Mouse (Mus musculus): ENCODE data around the gene Dcun1d4. TPM values are rescaled to one million over a fixed set of nuclear protein-coding genes. Genes with fewer than 3 reads are reported as not detected.
"Not testable (repeated sequence)": the region's sequence is repeated elsewhere in the genome, so short reads cannot be mapped to it uniquely, and the experiment has no call there.

The Dcun1d4 gene
- total RNA-seq, 1 experiment from 2014 or later: 35.4 TPM

DNA sequence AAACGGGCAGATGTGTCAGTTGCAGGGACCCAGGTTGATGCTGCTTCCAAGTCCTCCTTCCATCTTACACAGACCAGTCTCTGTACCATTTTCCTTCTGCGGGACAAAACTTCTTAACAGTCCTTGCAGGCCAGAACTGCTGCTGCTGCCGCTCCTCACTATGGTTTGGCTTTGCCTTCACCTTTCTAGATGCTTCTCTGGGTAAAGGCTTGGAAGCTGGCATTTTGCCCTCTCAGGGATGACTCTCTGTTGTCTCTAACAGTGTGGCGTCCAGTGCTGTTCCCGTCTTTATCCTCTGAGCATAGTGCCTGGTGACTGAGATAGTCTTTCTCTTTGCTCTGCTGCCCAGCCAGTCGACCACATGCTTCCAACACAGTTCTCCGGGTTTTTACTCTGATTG, 66.5 kb downstream of the Dcun1d4 start:
- DNase-seq: no peak

DNA sequence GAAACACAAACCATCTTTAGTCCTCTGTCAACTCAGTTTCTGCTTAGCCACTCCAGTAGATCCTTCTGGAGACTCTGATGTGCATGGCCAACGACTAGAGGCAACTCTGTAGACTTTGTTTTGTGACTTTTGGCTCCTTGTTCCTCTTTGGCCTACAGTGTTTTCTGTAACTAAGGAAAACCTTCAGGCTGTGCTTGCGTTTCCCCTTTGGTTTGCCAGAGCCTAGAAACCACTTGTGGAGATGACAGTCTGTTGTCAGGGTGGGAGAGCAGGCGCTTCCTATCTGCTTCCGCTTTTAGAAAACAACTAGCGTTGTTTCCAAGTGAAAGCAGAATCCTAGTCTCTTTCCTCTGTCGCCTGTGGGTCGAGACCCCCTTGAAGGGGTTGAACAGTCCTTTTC, 67.4 kb downstream of the Dcun1d4 start:
- no peak for DNase-seq

DNA sequence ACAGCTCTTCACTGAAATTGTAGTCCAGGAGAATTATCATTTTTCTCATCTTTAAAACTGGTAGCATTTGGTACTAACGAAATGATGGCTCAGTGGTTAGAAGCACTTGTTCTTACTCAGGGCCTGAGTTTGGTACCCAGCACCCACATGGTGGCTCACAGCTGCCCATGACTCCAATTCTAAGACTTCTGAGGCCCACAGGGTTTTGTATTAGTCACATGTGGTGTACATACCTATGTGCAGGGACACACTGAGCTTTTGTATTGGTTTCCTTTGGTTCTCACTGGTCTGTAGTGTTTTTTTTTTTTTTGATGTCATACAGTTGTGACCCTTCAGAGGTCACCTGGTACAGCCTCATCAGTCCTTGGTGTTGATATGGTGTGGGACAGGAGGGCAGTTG, 68.0 kb downstream of the Dcun1d4 start:
- no peak for DNase-seq

DNA sequence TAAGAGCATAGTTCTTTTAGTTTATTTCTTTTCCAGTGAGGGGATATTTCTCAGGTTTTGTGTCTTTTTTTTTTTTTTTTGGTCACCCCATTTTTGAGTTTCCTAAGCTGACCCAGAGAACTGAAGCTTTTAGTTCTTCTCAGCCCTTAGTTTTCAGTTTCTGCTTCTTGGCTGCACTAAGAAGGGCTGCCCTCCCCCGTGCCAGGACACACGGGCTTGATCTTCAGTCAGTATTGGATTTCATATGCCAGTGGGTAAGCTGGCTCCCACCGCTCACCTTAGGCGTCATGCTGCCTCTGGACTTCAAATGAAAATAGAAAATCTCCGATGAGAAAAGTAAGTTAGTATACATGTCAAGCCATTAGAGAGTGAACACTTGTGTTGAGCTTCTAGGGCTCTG, 71.0 kb downstream of the Dcun1d4 start:
- DNase-seq: no peak

DNA sequence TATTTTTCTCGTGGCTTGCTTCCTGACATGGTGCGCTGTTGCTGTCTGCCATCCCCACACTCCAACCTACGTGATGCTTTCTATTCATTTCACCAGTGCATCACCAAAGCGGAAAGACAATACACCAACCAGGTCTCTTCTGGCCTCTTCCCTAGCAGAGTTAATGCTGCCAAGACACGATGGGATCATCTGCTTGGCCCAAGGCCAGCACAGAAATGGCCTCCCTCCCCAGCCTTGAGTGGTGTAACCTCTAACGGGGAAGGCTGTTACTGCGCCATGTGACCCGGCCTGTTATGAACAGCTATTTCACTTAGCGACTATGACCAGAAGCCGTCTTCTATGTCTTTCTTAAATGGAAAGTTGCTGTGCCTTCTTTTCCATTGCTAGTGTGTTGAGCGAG, 73.1 kb downstream of the Dcun1d4 start:
- peak; percentile 67 for DNase-seq

DNA sequence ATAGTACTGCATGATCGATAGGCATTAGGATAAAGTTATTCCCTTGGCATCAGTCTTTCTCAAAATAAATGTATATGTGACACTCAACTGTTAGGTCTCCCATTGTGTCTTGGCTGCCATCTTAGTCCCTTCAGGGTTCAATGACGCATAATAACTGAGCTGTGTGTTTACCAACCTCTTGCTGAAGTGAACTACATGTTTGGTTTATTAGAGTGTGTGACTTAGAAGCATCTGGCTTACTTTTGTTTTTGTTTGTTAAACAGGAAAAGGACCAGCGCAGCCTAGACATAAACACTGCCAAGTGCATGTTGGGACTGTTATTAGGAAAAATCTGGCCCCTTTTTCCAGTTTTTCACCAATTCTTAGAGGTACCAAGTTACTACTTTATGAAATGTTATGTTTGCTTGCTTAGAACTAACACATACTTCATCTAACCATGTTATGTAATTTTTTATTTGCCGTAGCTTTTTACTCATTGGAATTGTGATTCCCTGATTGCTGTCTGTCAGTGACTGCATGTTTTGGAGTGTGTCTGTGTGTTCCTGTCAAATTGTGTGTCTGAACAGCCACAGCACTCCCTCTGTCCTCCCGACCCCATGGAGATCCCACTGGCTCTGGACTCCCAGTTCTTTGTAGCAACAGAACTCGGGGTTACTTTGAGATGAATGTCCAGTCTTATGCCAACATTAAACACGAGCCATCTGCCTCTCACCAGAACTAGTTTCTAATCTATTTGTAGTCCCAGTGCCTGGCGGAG, 74.5 kb downstream of the Dcun1d4 start:
- DNase-seq: no peak

DNA sequence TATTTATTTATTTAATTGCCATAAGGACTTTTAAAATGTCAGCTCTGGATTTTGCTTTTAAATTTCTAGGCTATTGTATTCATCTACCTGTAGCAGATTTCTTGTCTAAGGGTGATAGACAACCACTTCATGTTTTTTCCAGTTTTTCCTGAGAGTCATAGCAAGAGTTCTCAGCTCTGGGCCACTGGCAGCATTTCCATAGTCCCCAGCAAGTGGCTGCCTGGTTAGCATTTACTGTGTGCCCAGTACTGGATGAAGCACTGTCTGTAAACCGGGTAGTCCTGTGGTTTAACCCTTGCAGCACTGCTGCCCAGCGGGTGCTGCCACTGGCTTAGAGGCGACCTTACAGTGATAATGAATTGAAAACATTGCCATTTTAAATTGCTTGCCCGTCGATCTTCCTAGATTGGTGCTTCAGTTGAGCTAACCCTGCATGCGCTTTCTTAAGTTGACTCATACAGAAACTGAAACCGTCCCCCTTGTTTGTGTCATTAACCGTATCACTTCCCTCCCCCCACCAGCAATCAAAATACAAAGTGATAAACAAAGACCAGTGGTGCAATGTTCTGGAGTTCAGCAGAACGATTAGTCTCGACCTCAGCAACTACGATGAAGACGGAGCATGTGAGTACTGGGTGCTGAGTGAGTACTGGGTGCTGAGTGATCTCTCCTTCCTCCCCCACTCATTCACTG, 76.1 kb downstream of the Dcun1d4 start:
- no peak for DNase-seq

DNA sequence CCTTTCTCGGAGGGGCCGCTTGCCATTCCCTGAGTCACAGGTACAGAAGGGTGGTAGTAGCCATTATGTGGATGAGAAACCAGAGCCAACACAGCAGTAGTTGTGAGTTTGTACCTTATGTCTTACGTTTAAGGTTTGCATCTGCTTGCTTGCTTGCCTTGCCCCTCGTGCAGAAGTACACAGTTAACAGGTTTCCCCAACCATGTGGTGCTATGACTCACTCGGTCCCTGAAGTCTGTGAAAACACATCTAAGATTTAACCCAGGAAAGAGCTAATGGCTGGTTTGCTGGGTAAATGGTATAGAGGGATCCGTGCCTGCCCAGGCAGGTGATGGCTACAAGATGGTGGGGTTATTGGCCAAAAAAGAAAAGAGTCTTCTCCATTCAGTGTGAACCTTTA, 78.0 kb downstream of the Dcun1d4 start:
- DNase-seq: no peak

DNA sequence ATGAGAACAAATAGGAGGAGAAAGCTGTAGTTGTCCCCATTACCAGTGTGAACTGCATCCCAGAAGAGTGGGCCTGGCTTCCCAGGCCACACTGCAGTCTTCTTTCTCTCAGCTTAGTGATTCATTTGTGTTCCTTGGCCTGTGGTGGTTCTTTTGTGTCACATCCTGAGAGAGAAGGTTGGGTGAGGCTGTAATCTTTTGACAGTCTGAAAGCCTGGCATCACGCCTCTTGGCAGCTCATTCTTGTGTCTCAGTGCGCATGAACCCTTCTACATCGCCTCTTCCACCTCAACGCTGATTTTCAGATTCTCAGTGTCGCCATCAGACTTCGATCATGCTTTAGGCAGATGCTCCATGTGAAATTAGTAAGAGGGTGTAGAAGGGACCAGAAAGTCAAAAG, 83.2 kb downstream of the Dcun1d4 start:
- no peak for DNase-seq

DNA sequence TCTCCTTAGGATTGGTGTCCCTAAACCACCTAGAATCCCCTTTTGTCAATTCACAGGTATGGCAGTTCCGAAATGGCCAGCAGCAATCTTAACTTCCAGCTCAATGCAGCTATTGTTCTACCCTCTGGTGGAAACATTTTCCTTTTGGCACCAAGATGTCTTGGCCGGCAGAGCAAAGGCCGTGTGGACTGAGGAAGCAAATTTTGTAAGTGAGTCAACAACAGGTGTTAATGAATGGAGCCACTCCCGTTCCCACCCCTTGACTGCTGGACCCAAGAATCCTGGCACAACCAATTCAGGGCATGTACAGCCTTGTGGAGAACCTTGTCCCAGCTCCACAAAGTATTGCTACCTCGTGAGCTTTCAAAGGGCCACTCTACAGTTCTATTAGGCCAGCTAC, 85.3 kb downstream of the Dcun1d4 start:
- no peak for DNase-seq

DNA sequence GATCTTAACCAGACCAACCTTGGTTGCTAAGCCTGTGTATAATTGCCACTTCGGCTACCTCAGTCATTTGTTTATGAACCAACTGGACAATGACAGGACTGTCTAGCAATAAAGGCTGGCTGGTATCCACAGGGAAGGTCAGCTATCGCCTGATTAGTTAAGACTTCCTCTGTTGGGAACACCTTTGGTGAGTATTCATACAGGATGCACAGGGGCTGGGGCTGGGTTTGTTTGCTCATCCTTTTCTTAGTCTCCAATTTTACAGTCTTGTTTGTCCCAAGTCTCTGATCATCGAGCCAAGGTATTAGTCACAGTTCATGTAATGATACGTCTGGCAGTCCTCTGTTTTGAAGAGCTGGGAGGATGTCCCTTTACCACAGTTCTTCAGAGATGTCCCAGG, 86.1 kb downstream of the Dcun1d4 start:
- DNase-seq: no peak

DNA sequence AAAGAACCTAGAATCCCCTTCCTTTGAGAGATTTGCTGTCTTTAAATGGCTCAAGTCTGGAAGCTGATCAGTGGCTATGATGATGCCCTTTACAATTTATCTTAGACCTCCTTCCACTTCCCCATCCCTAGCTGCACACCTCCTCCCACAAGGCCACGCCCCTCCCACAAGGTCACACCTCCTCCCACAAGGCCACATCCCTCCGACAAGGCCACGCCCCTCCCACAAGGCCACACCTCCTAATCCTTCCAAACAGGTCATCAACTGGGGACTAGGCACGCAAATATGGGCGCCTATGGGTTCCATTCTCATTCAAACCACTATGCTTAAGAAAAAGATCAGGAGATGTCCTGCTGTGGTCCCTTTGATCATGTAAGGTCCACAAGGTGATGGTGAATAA, 88.4 kb downstream of the Dcun1d4 start:
- DNase-seq: no peak

DNA sequence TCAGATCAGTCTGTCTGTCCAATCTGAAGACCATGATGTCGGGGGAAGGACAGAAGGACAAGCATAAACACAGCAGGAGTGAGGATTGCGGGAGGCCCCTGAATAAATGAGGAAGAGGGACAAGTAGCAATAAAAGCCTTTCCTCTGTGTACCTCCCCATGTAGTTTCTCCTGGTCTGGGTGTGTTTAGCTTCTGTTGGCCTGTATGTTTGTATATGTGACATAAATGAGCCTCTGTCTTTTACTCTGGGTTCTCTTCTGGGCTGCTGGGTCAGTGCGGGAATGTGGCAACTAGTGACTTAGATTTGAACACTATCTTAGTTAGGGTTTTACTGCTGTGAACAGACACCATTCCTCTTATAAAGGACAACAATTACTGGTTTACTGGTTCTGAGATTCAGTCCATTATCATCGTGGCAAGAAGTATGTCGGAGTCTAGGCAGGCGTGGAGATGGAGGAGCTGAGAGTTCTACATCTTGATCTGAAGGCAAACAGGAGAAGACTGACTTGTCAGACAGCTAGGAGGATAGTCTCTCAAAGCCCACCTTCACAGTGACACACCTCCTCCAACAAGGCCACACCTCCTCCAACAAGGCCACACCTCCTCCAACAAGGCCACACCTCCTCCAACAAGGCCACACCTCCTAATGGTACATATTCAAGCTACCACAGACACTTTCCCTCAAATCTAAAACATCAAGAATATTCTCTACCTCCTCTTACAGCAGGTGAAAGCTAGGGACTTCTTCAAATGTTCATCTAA, 90.8 kb downstream of the Dcun1d4 start:
- no peak for DNase-seq

DNA sequence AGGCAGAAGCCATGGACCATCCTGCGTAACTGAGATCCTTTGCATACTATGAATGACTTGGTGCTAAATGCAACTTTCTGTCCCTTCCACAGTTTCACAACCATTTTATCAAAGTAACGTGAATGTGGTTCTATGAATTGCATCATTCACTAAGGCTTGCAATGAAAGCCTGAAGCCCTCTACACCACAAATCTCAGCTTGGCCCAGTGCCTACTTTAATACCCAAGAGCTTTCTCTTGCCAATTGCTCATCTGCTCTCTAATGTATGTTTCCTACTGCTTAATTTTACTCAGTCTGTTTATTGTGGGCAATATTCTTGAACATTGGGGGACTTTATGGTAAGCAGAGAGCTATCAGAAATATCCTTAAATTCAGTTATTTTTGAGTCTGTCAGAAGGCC, 92.0 kb downstream of the Dcun1d4 start:
- DNase-seq: no peak

DNA sequence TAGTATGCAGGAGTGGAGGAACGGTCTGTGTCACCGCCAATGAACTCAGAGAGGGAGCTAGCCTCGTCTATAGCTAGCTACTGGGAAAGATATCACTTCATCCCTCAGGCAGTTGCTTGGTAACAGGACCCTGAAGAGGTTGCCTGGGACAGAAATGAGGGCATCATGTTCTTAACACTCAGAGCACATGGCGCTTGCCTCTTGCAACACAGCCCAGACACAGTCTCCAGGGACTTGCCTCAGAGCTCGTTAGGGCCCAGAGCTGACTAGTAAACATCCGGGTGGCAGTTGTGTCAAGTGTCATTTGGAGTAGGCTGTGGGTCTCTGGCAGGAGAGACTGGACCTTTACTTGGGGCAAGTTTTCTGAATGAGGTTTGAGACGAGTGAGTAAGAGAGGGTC, 93.0 kb downstream of the Dcun1d4 start:
- peak; percentile 57 for DNase-seq

DNA sequence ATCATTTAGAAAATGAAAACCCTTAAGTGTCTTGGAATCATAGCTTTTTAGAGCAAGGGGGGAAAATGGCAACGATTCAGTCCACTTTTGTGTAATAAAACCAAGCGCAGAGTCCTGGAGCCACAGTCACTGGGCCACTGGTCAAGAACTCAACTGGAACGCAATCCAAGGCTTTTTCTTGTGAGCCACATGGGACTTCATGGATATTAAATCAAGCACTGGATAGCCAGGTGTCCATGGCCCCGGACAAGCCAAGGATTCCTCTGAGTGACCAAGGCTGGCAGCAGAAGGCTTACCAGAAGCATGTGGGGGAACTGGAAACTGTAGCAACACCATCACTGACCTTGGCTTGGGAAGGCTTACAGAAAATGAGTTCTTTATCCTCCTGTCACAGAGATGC, 93.8 kb downstream of the Dcun1d4 start:
- DNase-seq: peak; percentile 56

DNA sequence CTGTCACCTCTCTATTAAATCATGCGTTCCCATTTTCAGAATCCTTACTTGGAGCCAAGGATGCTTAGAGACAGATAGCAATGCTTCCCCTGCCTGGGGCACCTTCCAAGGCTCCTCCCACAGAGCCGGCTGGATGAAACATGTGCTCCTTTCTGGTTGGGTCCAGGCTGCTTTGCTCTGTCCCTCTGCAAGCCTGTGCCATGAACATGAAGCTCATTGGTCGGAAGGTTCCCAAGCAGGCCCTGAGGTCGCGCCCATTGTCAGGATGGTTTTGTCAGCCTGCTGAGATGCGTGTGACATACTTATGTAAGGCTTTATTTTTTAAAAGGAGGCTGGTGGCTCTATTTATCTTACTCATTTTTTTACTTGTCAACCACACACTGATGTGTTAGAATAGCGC, 95.9 kb downstream of the Dcun1d4 start:
- no peak for DNase-seq

DNA sequence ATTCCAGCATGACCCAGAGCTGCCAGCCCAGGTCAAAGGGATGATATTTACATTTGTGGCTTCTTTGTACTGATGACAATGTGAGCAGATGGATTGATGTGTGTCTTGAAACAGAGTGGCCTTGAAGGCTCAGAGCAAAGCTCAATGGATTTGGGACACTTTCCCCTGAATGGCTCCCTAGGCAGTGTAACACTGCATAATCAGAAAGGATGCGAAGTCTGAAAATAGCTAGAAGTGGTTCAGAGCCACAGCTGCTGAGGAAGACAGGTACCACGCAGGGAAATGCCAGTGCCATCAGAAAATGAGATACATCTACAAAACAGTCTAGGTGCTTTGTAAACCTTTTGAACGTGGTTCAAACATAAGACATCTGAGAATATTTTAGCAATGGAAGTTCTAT, 97.3 kb downstream of the Dcun1d4 start:
- no peak for DNase-seq

DNA sequence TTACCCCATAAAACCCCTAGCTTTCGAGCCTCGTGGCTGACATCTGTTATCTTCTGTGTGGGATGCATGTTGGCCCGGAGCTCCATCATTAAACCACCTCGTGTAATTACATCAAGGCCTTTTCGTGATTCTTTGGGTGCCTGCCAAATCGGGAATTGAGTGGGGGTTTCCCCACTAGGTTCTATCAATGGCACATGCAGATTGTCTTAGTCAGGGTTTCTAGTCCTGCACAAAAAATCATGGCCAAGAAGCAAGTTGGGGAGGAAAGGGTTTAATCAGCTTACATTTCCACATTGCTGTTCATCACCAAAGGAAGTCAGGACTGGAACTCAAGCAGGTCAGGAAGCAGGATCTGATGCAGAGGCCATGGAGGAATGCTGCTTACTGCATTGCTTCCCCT, 103.2 kb downstream of the Dcun1d4 start:
- not testable (repeated sequence) for DNase-seq

DNA sequence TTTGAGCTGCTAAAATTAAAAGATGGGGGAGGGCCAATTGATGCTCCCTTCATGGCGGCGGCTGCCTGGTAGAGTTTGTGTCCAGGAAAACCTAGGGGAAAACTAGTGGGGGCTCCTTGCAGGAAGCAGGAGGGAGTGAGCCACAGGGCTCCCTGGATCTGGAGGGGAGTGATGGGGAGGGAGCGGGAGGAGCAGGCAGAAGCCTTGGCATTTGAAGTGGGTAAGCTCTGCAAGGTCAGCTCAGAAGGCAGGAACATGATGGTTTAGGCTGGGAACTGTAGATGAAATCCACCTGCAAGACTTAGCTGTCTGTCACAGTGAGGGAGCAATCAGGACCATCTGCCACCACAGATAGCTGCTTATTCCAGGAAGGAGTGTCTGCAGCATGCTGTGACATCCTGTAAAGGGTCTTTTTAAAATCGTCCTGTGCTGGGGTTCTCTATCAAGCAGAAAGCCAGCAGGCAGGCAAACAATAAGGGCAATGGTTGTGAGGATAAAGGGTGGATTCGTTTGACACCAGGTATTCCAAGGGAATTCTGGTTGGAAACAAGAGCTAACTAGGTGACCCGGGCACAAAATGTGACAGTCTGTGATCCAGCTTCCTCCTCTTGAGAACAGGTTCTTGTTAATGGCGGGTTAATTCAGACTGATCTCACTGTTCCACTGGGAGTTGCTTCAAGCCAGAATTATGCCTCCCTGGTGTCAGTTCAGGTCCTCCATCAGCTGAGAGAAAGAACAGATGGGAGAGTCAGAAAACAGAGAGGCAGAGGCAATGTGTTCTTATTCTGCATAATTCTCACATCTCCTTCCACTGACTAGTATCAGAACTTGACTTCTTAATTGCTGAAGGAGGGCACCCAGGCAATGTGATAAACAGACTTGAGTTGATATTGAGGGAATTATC, 104.7 kb downstream of the Dcun1d4 start:
- peak; percentile 69 for DNase-seq

DNA sequence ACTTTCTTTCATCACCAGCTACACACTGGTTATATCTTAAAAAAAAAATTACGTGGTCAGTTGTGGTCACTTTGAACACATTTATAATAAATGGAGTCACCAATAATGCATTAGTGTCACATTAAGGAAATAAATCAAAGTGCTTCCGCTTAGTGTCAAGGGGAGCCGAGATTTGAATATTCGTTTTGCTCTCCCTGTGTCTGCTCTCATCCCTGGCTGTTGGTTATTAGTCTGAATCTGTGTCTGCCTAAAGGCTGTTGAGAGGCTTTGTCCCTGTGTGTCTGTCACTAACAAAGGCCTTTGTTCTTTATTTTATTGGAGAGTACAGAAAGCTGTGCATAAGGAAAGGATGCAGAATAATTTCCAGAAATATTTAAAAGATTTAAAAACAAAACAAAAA, 105.8 kb downstream of the Dcun1d4 start:
- DNase-seq: no peak

DNA sequence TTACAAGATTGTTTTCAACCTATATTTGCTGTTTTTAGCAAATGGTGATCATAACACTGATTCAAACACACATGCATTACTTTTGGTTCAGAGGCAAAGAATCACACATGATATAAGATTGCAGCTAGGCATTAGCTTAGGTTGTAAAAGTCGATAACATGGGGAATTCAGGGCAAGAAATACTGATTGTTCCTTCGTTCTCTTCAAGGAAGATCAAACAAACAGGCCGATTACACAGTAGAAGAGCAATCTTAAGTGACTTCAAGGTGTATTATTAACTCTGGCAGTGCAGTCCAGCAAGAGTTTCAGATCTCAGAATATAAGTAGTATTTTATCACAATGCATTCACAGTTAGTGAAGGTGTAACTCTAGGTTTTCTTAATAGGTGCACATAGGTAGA, 106.3 kb downstream of the Dcun1d4 start:
- DNase-seq: no peak

Measured in adrenal gland, postnatal 14 days (tissue).